Mouse (Mus musculus) kidney, postnatal 4 days (tissue): Measurements from ENCODE around the gene Dppa5a.
A peak's percentile ranks its signal among the peaks of the same experiment; 100 is the strongest.
"Not testable (repeated sequence)": the region's sequence is repeated elsewhere in the genome, so short reads cannot be mapped to it uniquely, and the experiment has no call there.

Source experiments
- DNase-seq, 2 experiments: peaks; one replicate each; pipeline ENCODE4 v3.0.0; 2021; ENCODE audit warnings: mixed read lengths in 2 of 2

Dppa5a gene

DNA sequence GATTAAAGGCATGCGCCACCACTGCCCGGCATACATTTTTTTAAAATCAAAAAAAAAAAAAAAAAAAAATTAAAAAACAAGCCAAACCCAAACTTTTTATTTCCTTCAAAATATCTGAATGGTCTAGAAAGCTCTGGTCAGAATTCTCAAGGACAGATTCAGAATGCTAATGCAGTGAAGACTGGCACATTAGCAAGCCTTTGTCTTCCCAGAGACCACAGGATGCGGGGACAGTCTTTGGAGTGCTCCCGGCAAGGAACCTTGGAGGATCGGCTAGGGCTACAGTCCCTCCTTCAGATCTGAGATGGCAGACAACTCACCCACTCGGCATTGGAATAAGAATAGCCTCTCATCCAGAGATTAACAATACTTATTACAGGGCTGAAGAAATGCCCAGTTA lies 3.3 kb downstream of the Dppa5a start:
- no peak for DNase-seq

GRCm38 (mm10) chr9:78363374-78363773 lies 4.6 kb downstream of the Dppa5a start:
- DNase-seq: no peak

DNA sequence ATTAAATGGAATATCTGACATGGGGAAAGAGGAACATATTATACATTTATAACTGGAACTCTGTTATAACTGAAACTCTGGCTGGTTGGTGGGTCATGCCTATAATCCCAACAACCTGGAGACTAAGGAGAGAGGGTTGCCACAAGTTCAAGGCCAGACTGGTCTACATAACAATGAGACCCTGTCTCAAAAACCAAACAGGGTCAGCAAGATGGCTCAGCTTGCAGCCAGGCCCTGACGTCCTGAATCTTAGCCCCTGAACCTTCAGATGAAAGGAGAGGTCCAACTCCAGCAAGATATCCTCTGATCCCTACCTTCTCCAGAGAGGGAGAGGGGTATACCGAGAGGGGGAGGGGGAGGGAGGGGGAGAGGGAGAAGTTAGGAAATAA lies 7.5 kb downstream of the Dppa5a start:
- DNase-seq: no peak

GRCm38 (mm10) chr9:78359750-78360483 lies 8.1 kb downstream of the Dppa5a start:
- no peak for DNase-seq

GRCm38 (mm10) chr9:78358053-78358452 lies 9.9 kb downstream of the Dppa5a start:
- DNase-seq: peak; percentile 82 to 85

DNA sequence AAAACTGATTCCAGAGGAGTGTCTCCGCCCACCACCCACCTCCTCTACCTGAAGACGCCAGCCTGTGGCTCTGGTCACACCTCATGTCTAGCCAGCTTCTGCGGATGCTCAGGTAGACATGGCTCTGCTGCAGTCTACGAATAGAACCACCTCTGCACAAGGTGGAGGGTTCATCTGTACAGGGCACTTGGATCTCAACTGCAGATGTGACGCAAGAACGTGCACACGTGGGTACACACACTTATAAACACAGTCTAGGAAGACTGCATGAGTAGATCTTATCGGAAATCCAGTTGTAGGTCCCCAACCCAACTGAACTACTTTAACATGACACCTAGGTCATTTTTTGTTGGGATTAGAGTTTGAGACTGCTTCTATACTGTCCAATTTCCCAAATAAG lies 12.4 kb downstream of the Dppa5a start, which contains the start of gene Gsta2:
Gsta2 (minus strand) TSS at position 178 of the 400 bp plus-strand sequence.
- no peak for DNase-seq

DNA sequence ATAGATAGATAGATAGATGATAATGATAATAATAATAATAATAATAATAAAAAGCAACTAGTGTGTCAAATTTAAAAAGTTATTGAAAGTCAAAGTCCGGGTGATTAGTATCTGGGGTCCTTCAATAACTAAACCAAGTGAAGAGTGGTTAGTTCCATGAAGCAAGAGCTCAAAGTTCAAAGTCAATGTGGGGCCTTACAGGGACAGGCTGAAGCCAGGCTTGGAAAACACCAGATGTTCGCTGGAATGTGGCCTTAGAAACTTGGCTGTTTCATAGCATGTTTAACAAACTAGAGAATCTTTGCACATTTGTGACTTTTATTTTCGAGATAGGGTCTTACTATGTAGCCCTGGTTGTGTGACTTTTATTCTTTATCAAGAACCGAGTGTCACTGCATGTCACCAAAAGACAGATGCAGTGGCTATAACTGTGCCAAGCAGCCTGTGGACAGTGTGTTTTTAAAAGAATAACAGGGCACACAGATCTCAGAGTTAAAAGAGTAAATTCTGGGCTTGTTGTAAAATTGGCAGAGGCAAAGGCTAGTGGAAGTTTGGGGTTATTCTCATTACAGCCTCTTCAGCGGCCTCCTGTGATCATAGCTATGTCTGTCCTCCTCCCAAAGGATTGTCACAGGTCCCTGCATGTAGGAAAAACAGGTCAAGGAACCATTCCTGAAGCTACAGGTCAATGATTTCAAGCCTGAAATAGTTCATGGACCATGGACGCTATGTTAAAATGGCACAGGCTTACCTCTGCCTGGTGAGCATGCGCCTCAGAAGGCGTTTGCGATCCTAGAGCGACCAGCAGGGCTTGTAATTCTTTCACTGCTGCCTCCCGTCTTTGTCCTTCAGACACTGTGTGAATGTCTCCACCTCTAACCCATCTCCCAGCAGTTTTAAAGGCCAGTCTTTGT lies 13.1 kb downstream of the Dppa5a start:
- DNase-seq: no peak

DNA sequence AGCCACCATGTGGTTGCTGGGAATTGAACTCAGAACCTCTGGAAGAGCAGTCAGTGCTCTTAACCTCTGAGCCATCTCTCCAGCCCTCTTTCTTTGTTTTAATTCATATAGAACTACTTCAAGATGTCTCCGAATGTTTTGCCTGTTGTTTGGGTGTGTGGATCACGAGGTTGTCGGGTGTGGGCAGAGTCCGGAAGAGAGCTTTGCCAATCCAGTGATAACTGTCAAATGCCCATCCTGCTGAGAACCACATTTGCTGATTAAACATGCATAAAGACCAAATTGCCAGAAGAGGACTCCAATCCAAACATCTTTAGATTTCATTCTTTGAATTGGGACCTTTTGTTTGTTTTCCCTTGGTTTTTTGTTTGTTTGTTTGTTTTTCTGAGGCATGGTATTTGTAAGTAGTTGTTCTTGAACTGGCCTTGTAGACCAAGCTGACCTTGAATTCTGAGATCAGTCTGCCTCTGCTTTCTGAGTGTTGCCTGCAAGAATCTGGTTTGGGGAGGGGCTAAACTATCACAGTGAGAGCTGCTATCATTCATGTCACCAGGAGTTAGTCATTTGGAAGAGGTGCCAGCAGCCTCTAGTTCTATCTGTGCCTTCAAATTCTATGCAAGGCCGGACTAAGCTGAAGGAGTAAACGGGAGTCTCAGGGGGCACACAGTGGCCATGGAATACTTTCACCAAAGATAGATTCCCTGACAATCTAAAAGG lies 16.3 kb downstream of the Dppa5a start:
- DNase-seq: no peak

GRCm38 (mm10) chr9:78350007-78350406 lies 18.0 kb downstream of the Dppa5a start:
- not testable (repeated sequence) for DNase-seq

- not testable (repeated sequence) for DNase-seq
Measured at GRCm38 (mm10) chr9:78349141-78349540, 18.8 kb downstream of the Dppa5a start.

DNA sequence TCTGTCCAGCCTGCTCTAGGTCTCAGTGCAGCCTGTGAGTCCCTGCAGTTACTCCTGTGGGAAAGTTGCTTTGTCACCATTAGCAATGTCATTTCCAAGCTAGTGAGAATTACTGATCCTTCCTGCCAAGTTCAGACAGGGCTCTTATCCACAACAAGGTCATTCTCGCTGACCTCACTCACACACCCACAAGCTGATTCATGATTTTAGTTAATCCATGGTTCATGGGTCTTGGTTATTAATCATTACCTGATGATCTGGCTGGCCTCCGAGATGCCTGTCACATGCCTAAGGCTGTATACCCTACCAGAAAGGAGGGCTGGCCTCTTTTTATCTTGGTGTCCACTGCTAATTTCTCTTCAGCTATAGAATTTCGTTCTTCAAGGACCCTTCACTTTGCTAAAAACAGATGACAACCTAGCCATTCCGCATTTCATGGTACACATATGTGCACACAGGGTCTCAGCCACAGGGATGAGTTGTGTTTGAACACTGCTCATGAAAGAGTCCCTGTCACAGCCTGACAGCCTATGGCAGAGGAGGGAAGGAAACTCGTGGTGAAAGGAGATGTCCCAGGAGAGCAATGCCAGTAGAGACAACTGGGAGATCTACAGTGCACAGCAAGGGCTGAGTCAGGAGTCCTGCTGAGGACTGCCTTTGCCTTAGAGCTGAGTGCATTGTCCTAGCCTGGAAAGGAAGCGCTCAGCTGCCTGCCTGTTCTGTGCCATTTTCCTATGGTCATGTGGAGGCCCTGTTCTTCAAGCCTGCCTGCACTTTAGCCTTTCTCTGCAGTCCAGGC lies 19.6 kb downstream of the Dppa5a start:
- peak; percentile 41 to 56 for DNase-seq

DNA sequence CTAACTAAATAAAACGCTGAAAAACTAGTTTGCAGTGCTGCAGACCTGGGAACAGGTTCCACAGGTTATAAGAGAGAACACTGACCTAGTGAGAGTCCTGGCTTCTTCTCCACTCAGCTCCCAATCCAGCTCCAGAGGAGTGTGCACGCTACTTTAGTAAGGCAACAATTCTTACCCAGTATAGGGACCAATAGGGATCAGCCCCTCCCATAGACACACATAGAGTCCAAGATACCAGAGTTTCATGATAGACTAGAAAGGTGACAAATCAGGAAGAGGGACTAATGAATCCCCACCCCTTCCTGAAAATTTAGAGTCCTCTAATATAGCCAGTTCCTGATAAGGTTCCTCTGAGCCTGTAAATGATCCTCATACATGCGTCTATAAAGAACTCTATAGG lies 21.0 kb downstream of the Dppa5a start:
- DNase-seq: no peak

DNA sequence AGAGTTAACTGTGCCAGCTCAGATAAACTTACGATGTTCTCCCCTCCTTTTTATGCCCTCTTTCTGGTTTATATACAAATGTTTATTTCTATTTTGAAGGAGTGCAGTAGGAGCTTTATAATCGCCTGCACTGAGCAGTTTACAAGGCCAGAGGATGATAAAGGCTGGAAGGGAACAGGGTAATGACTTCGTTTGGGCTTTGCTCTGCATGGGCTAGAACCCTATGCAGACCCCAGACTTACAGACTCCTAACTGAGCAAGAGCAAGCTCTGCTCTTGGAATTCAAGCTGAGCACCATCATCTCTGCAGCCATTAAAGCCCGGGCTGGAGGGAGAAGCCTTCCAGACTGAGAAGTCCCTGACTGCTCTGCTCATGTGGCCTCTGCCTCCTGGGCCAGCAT lies 22.7 kb downstream of the Dppa5a start:
- not testable (repeated sequence) for DNase-seq

GRCm38 (mm10) chr9:78343055-78343454 lies 24.9 kb downstream of the Dppa5a start:
- DNase-seq: not testable (repeated sequence)

DNA sequence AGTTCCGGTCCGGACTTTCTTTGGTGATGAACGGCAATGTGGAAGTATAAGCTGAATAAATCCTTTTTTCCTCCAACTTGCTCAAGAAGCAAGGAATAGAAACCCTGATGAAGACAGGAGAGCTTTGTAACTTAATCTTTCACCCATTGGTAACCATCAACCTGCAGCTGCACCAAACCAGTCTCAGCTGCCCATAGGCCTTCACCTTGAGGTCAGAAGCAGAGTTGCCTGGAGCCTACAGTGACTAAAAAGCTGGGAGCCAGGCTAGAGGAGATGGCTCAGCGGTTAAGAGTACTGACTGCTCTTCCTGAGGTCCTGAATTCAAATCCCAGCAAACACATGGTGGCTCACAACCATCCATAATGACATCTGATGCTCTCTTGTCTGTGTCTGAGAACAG lies 25.5 kb downstream of the Dppa5a start:
- DNase-seq: not testable (repeated sequence)

DNA sequence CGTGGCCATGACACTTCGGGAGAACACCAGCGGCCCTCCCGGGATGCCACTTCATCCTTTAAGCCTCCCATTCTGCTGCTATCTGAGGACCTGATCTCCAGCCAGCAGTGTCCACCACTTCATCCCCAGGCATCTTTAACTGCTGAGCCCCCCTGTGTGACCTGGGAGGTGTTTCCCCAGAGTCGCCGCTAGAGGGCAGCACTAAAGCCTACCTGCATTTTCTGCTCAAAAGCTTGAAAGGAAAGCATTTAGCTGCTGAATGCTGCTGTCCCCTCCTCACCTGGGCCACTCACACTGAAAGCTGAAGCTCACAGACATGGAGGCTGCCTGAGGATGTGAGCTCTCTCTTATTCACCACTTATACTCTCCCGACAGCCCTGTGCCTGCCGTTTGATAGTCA lies 27.7 kb downstream of the Dppa5a start:
- peak; percentile 70 for DNase-seq

DNA sequence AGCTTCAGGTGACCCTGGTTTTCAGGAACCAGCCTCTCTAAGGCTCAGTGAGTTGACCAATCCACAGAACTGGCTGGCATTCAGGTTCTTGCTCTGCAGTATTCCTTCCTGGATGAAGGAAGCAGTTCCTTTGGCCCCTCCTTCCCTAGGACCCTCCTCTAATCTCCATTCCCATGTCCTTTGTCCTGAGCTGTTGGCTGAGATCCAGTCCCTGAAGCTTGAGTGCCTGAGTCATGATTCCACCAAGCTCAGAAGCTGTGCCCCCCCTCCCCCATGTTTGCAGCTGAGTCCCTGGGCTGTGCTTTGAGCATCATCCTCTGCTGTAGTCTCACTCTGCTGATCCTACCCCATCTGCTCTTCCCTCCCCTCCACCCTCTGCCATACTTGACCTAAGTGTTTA lies 30.9 kb downstream of the Dppa5a start:
- DNase-seq: peak; percentile 13 to 22

GRCm38 (mm10) chr9:78327289-78327688 lies 40.7 kb downstream of the Dppa5a start, which contains the start of gene Omt2b:
Omt2b (plus strand) TSS chr9:78327589.
- not testable (repeated sequence) for DNase-seq

DNA sequence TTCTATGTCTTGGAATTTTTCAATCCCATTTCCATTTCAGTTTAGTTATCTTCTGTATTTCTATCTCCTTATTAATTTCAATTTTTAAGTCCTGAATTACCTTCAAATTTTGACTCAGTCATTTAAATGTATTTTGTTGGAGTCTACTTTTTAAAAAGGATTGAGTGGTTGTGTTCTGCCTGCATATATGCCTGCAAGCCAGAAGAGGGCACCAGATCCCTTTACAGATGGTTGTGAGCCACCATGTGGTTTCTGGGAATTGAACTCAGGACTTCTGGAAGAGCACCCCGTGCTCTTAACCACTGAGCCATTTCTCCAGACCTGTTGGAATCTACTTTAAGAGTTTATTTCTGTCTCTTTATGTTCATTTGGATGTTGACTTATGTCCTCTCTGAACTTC lies 48.5 kb downstream of the Dppa5a start:
- no peak for DNase-seq
